Mouse (Mus musculus): Measurements from ENCODE around the gene Mr1. TPM values are rescaled to one million over a fixed set of nuclear protein-coding genes. Genes with fewer than 3 reads are reported as not detected.

Gene Mr1
- polyA plus RNA-seq, 1 experiment = 14.1 TPM

Other genes with a start within 250 kb of the Mr1 start
- 8.9 and 10.0 TPM in 2 replicates for gene Ier5, start 47.2 kb downstream of the Mr1 start, polyA plus RNA-seq (2012; rRNA removed)
- gene Stx6, start 11.9 kb upstream of the Mr1 start, polyA plus RNA-seq (2012; rRNA removed) = 48.6 and 58.8 TPM in 2 replicates
- gene BC034090, start 97.6 kb upstream of the Mr1 start, polyA plus RNA-seq (2012; rRNA removed) = 22.8 and 33.6 TPM in 2 replicates